In the genomic region with DNA sequence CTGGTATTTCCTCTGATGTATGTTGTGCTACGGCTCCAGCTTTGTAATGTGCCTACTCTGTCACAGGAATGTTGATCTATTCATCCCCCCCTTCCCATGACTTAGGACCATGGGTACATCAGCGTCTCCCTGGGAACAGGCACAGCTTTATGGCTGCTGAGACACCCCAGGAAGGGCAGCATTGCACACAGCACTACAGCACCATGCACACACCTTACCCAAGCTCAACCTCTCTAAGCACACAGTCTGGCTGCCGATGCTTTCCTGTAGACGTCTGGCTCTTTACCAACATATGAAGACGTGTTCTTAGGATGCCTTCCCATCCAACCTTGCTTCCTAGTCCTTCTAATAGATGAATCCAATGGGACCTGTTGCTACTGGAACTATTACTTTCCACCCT, we compare ENCODE assay signal across 16 mouse cellular contexts. TPM values are rescaled to one million over a fixed set of nuclear protein-coding genes. Genes with fewer than 3 reads are reported as not detected.
A peak's percentile ranks its signal among the peaks of the same experiment; 100 is the strongest.
DNase-seq lines count a peak whose midpoint lies in the region; ATAC-seq and TF ChIP-seq lines count a peak whose summit lies in the region.
"Had no signal": no experiment of that assay in that cellular context is flagged by ENCODE, and none has a peak within 500 bp of the region (broad histone marks: within the 10 kb centered on the region; RNA-seq: fewer than 3 reads in every experiment).

No protein-coding gene starts in this region.

- TF ChIP-seq EP300 in stomach, postnatal 0 days (optimal IDR thresholded peaks at IDR 0.05): no peak

- H3K4me2 ChIP-seq in intestine, embryonic 14.5 days (ENCODE audit: low read length): no peak overlapping the region
- no peak overlapping the region for H3K4me2 ChIP-seq in intestine, embryonic 15.5 days (replicated peaks)
- no peak overlapping the region for H3K4me2 ChIP-seq in forebrain, embryonic 16.5 days (ENCODE audit: low read length)
- H3K4me2 ChIP-seq in neural tube, embryonic 13.5 days: peak overlapping the region; percentile 27; the same call in 1 of the 2 replicates
- no peak overlapping the region for H3K4me2 ChIP-seq in stomach, postnatal 0 days (replicated peaks; ENCODE audit: low read depth)
- H3K4me2 ChIP-seq: embryonic facial prominence, embryonic 15.5 days; liver, embryonic 12.5 days; lung, embryonic 14.5 days had no signal

- H3K9me3 ChIP-seq in intestine, embryonic 14.5 days (ENCODE audit: control insufficient read depth, low read length): no peaks in the 10 kb centered on the region
- H3K9me3 ChIP-seq in intestine, embryonic 15.5 days: no peaks in the 10 kb centered on the region
- no peaks in the 10 kb centered on the region for H3K9me3 ChIP-seq in forebrain, embryonic 16.5 days (ENCODE audit: control insufficient read depth, low read length)
- H3K9me3 ChIP-seq in neural tube, embryonic 13.5 days: no peaks in the 10 kb centered on the region
- H3K9me3 ChIP-seq in stomach, postnatal 0 days (ENCODE audit: control insufficient read depth, low read length): no peaks in the 10 kb centered on the region
- H3K9me3 ChIP-seq: embryonic facial prominence, embryonic 15.5 days; G1E; liver, embryonic 12.5 days had no signal

- H3K4me3 ChIP-seq in intestine, embryonic 14.5 days (ENCODE audit: low read depth, low read length): no peak overlapping the region
- H3K4me3 ChIP-seq in intestine, embryonic 15.5 days (replicated peaks): no peak overlapping the region
- no peak overlapping the region for H3K4me3 ChIP-seq in forebrain, embryonic 16.5 days (replicated peaks; ENCODE audit: low read length)
- H3K4me3 ChIP-seq in neural tube, embryonic 13.5 days: no peak overlapping the region
- no peak overlapping the region for H3K4me3 ChIP-seq in stomach, postnatal 0 days (ENCODE audit: low read depth, low read length)
- H3K4me3 ChIP-seq: embryonic facial prominence, embryonic 15.5 days; left cerebral cortex, adult 2 months; liver, embryonic 12.5 days had no signal

- peaks cover 31% of the 10 kb centered on the region for H3K36me3 ChIP-seq in intestine, embryonic 14.5 days (ENCODE audit: control insufficient read depth, insufficient read depth, low read length)
- no peaks in the 10 kb centered on the region for H3K36me3 ChIP-seq in intestine, embryonic 15.5 days
- no peaks in the 10 kb centered on the region for H3K36me3 ChIP-seq in forebrain, embryonic 16.5 days (ENCODE audit: control insufficient read depth, insufficient read depth)
- peaks cover 23% of the 10 kb centered on the region for H3K36me3 ChIP-seq in neural tube, embryonic 13.5 days
- H3K36me3 ChIP-seq in stomach, postnatal 0 days (ENCODE audit: control insufficient read depth, insufficient read depth, low read length): peaks cover 16% of the 10 kb centered on the region; the same call in 1 of the 2 replicates
- H3K36me3 ChIP-seq: G1E; liver, embryonic 12.5 days had no signal

- no peak overlapping the region for H3K27ac ChIP-seq in intestine, embryonic 14.5 days (ENCODE audit: low read depth)
- H3K27ac ChIP-seq in intestine, embryonic 15.5 days: no peak overlapping the region
- H3K27ac ChIP-seq in forebrain, embryonic 16.5 days (ENCODE audit: low read length): no peak overlapping the region
- H3K27ac ChIP-seq in neural tube, embryonic 13.5 days (replicated peaks): peak overlapping the region; percentile 14; the same call in 1 of the 2 replicates
- no peak overlapping the region for H3K27ac ChIP-seq in stomach, postnatal 0 days (replicated peaks)
- H3K27ac ChIP-seq: left cerebral cortex, adult 2 months; liver, embryonic 12.5 days had no signal

- peak; percentile 18 for DNase-seq in cerebellum, adult 9-11 months
- DNase-seq in cerebellum, postnatal 10 days: no peak
- DNase-seq in intestine, embryonic 14.5 days (ENCODE audit: low spot score): peak; percentile 49
- DNase-seq in stomach, postnatal 0 days (ENCODE audit: low spot score): no peak
- no peak for DNase-seq in thymus, postnatal 36 days
- DNase-seq: gastrocnemius, postnatal 25 days had no signal

- no peak for ATAC-seq in intestine, embryonic 14.5 days (replicated peaks; ENCODE audit: low FRiP score, low TSS enrichment, low read depth)
- no peak for ATAC-seq in intestine, embryonic 15.5 days
- ATAC-seq in forebrain, embryonic 16.5 days: no peak
- 0 out of 2 replicates have a peak, but pooled peaks have one; percentile 26 for ATAC-seq in neural tube, embryonic 13.5 days (ENCODE audit: low read depth)
- no peak for ATAC-seq in stomach, postnatal 0 days (ENCODE audit: low FRiP score, low TSS enrichment)
- ATAC-seq: CD4-positive, CD25-positive, alpha-beta regulatory T cell, adult 4 months; inflammation-experienced regulatory T-cells, adult 6 months; liver, embryonic 12.5 days had no signal

- H3K4me1 ChIP-seq in intestine, embryonic 14.5 days (replicated peaks; ENCODE audit: control insufficient read depth, insufficient read depth, low read length): peaks cover 22% of the 10 kb centered on the region
- H3K4me1 ChIP-seq in intestine, embryonic 15.5 days (replicated peaks): peaks cover 17% of the 10 kb centered on the region
- H3K4me1 ChIP-seq in forebrain, embryonic 16.5 days (replicated peaks; ENCODE audit: control insufficient read depth, insufficient read depth, low read length): peaks cover 20% of the 10 kb centered on the region
- peaks cover 64% of the 10 kb centered on the region for H3K4me1 ChIP-seq in neural tube, embryonic 13.5 days (replicated peaks)
- H3K4me1 ChIP-seq in stomach, postnatal 0 days (replicated peaks; ENCODE audit: control insufficient read depth, insufficient read depth): no peaks in the 10 kb centered on the region; the same call in 1 of the 2 replicates

- H3K9ac ChIP-seq in intestine, embryonic 14.5 days (ENCODE audit: low read length): no peak overlapping the region
- H3K9ac ChIP-seq in intestine, embryonic 15.5 days: no peak overlapping the region
- H3K9ac ChIP-seq in forebrain, embryonic 16.5 days (replicated peaks; ENCODE audit: low read depth, low read length): 0 out of 2 replicates have a peak overlapping the region, but pooled peaks have one; percentile 9
- H3K9ac ChIP-seq in neural tube, embryonic 13.5 days: no peak overlapping the region
- no peak overlapping the region for H3K9ac ChIP-seq in stomach, postnatal 0 days (ENCODE audit: low read length)
- H3K9ac ChIP-seq: embryonic facial prominence, embryonic 15.5 days; liver, embryonic 12.5 days; lung, embryonic 14.5 days had no signal

- no peaks in the 10 kb centered on the region for H3K27me3 ChIP-seq in intestine, embryonic 14.5 days (replicated peaks; ENCODE audit: control insufficient read depth, insufficient read depth, low read length)
- no peaks in the 10 kb centered on the region for H3K27me3 ChIP-seq in intestine, embryonic 15.5 days (replicated peaks)
- H3K27me3 ChIP-seq in forebrain, embryonic 16.5 days (replicated peaks; ENCODE audit: control insufficient read depth, insufficient read depth, low read length): no peaks in the 10 kb centered on the region
- no peaks in the 10 kb centered on the region for H3K27me3 ChIP-seq in neural tube, embryonic 13.5 days
- no peaks in the 10 kb centered on the region for H3K27me3 ChIP-seq in stomach, postnatal 0 days (ENCODE audit: control insufficient read depth, insufficient read depth, low read length)
- H3K27me3 ChIP-seq: embryonic facial prominence, embryonic 15.5 days had no signal

- 58% methylated on average over 5 of the region's 5 CpGs for WGBS in intestine, embryonic 14.5 days
- WGBS in intestine, embryonic 15.5 days: 61% methylated on average over 5 of the region's 5 CpGs
- 48% methylated on average over 5 of the region's 5 CpGs for WGBS in forebrain, embryonic 16.5 days
- 43% methylated on average over 5 of the region's 5 CpGs for WGBS in neural tube, embryonic 13.5 days
- 39% methylated on average over 5 of the region's 5 CpGs for WGBS in stomach, postnatal 0 days

- TF ChIP-seq CTCF in stomach, postnatal 0 days (IDR thresholded peaks at IDR 0.05; ENCODE audit: low read depth): no peak

RNA-seq across cellular contexts. Expression of a gene that starts 8.3 kb away (rescaled TPM):
- polyA plus RNA-seq in intestine, embryonic 14.5 days (2014; fragmentation: Nextera tagmentation; extraction: Ambion mirVana): 46.2 and 53.1 TPM in 2 replicates
- polyA plus RNA-seq in intestine, embryonic 15.5 days (2015; fragmentation: Nextera tagmentation; extraction: Ambion mirVana): 46.2 and 50.7 TPM in 2 replicates
- 26.8 and 31.0 TPM in 2 replicates for polyA plus RNA-seq in forebrain, embryonic 16.5 days (2015; fragmentation: Nextera tagmentation; extraction: Ambion mirVana)
- polyA plus RNA-seq in neural tube, embryonic 13.5 days (2015; fragmentation: Nextera tagmentation; extraction: Ambion mirVana): 158 and 172 TPM in 2 replicates
- 37.8 and 44.2 TPM in 2 replicates for polyA plus RNA-seq in stomach, postnatal 0 days (2015; fragmentation: Nextera tagmentation; extraction: Ambion mirVana)
- polyA plus RNA-seq: CD4-positive, CD25-positive, alpha-beta regulatory T cell, adult 4 months had no signal

RNA-seq across cellular contexts. Expression of a gene that starts 42.1 kb away (rescaled TPM):
- 194 and 217 TPM in 2 replicates for polyA plus RNA-seq in intestine, embryonic 14.5 days (2014; fragmentation: Nextera tagmentation; extraction: Ambion mirVana)
- 147 and 148 TPM in 2 replicates for polyA plus RNA-seq in intestine, embryonic 15.5 days (2015; fragmentation: Nextera tagmentation; extraction: Ambion mirVana)
- 279 and 331 TPM in 2 replicates for polyA plus RNA-seq in forebrain, embryonic 16.5 days (2015; fragmentation: Nextera tagmentation; extraction: Ambion mirVana)
- 337 and 391 TPM in 2 replicates for polyA plus RNA-seq in neural tube, embryonic 13.5 days (2015; fragmentation: Nextera tagmentation; extraction: Ambion mirVana)
- polyA plus RNA-seq in stomach, postnatal 0 days (2015; fragmentation: Nextera tagmentation; extraction: Ambion mirVana): 304 and 499 TPM in 2 replicates
- polyA plus RNA-seq: CD4-positive, CD25-positive, alpha-beta regulatory T cell, adult 4 months; G1E; inflammation-experienced regulatory T-cells, adult 6 months had no signal

Comparison
In these comparisons a context has a peak if more than half of its experiments do, and no peak if none do; other contexts are left out.
1. DNase-seq: peak in cerebellum, adult 9-11 months (single experiment) and intestine, embryonic 14.5 days (single experiment); none in cerebellum, postnatal 10 days (0 of 2), stomach, postnatal 0 days (single experiment) and thymus, postnatal 36 days (0 of 2).